Mouse (Mus musculus) lung, adult 2 months (tissue): ENCODE results near the gene Fev.

Experiments used
- CTCF ChIP-seq: fragments of 200-500 bp; IDR thresholded peaks from 2 replicates; pipeline ENCODE4 v1.5.1; 2011; ENCODE audit warnings: mild to moderate bottlenecking, low read length, control low read depth; ENCODE audit not compliant: insufficient read depth
- POLR2A ChIP-seq: fragments of 200-500 bp; IDR thresholded peaks from 2 replicates; pipeline ENCODE4 v1.6.1; 2011; ENCODE audit warnings: low read depth, mild to moderate bottlenecking, control low read depth, low read length, borderline replicate concordance; ENCODE audit errors: extremely low read depth

- TF ChIP-seq POLR2A: no peak
- no peak for TF ChIP-seq CTCF
Observed at GRCm38 (mm10) chr1:74858171-74858719, 27.0 kb downstream of the Fev start.
